Mouse (Mus musculus) cerebellum, adult 2 months (tissue): Measurements from ENCODE around the gene Naa35.

Experiments
- CTCF ChIP-seq: fragments of 200-500 bp; IDR thresholded peaks from 2 replicates; pipeline ENCODE4 v1.5.1; 2011; ENCODE audit warnings: low read depth, mild to moderate bottlenecking, control low read depth, low read length, moderate library complexity, borderline replicate concordance; ENCODE audit not compliant: insufficient read depth
- POLR2A ChIP-seq: fragments of 200-500 bp; IDR thresholded peaks from 2 replicates; pipeline ENCODE4 v1.6.1; 2011; ENCODE audit warnings: low read length, control low read depth, borderline replicate concordance; ENCODE audit not compliant: insufficient read depth

DNA sequence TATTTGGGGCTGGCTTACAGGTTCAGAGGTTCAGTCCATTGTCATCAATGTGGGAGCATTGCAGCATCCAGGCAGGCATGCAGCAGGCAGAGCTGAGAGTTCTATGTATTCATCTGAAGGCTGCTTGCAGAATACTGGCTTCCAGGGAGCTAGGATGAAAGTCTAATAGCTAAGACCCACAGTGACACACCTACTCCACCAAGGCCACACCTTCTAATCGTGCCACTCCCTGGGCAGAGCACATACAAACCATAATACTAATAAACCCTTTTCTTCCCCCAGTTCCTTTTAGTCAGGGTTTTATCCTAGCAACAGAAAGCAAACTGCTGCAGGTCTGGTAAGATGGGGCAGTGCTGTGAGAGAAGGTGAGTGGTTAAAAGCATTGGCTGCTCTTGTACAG lies 7.6 kb downstream of the Naa35 start:
- TF ChIP-seq POLR2A (no peak), CTCF (no peak)
